Mouse (Mus musculus) heart, embryonic 14.5 days (tissue): ENCODE measurements at regions not wholly inside any gene's neighbourhood (a gene's known extent, or its start where the extent isn't known, plus 50 kb on each side); places are given as distances from the start of the nearest gene placed in this dataset.

Experiments
- ATAC-seq: fragments of 200-750 bp; cut with Nextera tagmentation; 2 replicates; pipeline ENCODE4 v1.8.0; 2017; ENCODE audit warnings: low read depth, moderate TSS enrichment; ENCODE audit not compliant: insufficient number of reproducible peaks, insufficient read depth, low FRiP score
- H3K27ac ChIP-seq, 2 experiments: fragments of 200-500 bp in 1 of 2; fragments of 300-500 bp in 1 of 2; sonication (generic) in 1 of 2; replicated peaks in 1 of 2; 2 replicates each; pipeline ENCODE4 v1.5.1; 2012 to 2014; ENCODE audit warnings: low read depth in 2 of 2, low read length in 2 of 2, control low read depth in 1 of 2, mild to moderate bottlenecking in 1 of 2, mixed read lengths in 1 of 2; ENCODE audit not compliant: control insufficient read depth in 1 of 2, insufficient read depth in 1 of 2
- H3K27me3 ChIP-seq: fragments of 300-500 bp; sonication (generic); 2 replicates; pipeline ENCODE4 v1.6.1; 2014; ENCODE audit warnings: mild to moderate bottlenecking, low read length, control low read depth; ENCODE audit not compliant: control insufficient read depth, insufficient read depth
- H3K36me3 ChIP-seq: fragments of 300-500 bp; sonication (generic); 2 replicates; pipeline ENCODE4 v1.6.1; 2014; ENCODE audit warnings: mild to moderate bottlenecking, control low read depth, low read length, mixed read lengths; ENCODE audit not compliant: control insufficient read depth, insufficient read depth
- H3K4me1 ChIP-seq, 2 experiments: fragments of 200-500 bp in 1 of 2; fragments of 300-500 bp in 1 of 2; sonication (generic) in 1 of 2; 2 replicates each; pipeline ENCODE4 v1.6.1; 2012 to 2014; ENCODE audit warnings: low read length in 2 of 2, control low read depth in 1 of 2, mixed read lengths in 1 of 2; ENCODE audit not compliant: control insufficient read depth in 2 of 2, insufficient read depth in 2 of 2
- H3K4me2 ChIP-seq: fragments of 300-500 bp; sonication (generic); 2 replicates; pipeline ENCODE4 v1.6.1; 2014; ENCODE audit warnings: mild to moderate bottlenecking, low read length
- H3K4me3 ChIP-seq, 2 experiments: fragments of 200-500 bp in 1 of 2; fragments of 300-500 bp in 1 of 2; sonication (generic) in 1 of 2; 2 replicates each; pipeline ENCODE4 v1.5.1; 2012 to 2014; ENCODE audit warnings: low read length in 2 of 2, mild to moderate bottlenecking in 2 of 2, control low read depth in 1 of 2, low read depth in 1 of 2, moderate library complexity in 1 of 2; ENCODE audit not compliant: control insufficient read depth in 1 of 2, insufficient read depth in 1 of 2
- H3K9ac ChIP-seq: fragments of 300-500 bp; sonication (generic); 2 replicates; pipeline ENCODE4 v1.6.1; 2014; ENCODE audit warnings: mild to moderate bottlenecking, low read length
- H3K9me3 ChIP-seq: fragments of 300-500 bp; sonication (generic); 2 replicates; pipeline ENCODE4 v1.6.1; 2016; ENCODE audit warnings: low read length, control low read depth; ENCODE audit not compliant: control insufficient read depth
- WGBS: fragments of 180-500 bp; shearing (Covaris S2); extraction: QIAGEN DNeasy Blood & Tissue Kit; methylation state at CpG from one replicate; pipeline ENCODE4 v1.1.7; 2014; 5-methylcytosine and 5-hydroxymethylcytosine counted together

GRCm38 (mm10) chr12:25994063-25994462 lies 421.0 kb downstream of the Rnf144a start:
- Histone ChIP-seq H3K4me3 (no peak overlapping the region), H3K9ac (no peak overlapping the region), H3K27ac (no peak overlapping the region), H3K4me2 (no peak overlapping the region), H3K4me1 (no peaks in the 10 kb centered on the region), H3K27me3 (no peaks in the 10 kb centered on the region), H3K36me3 (no peaks in the 10 kb centered on the region), H3K9me3 (no peaks in the 10 kb centered on the region)
- ATAC-seq = no peak
- WGBS = 74% methylated on average over 4 of the region's 4 CpGs

GRCm38 (mm10) chr12:25991801-25992525 lies 423.1 kb downstream of the Rnf144a start:
- ATAC-seq = no peak
- no peak overlapping the region for H3K4me2 ChIP-seq
- WGBS = 70% methylated on average over 6 of the region's 6 CpGs
- H3K36me3 ChIP-seq = no peaks in the 10 kb centered on the region
- H3K4me3 ChIP-seq = no peak overlapping the region
- no peaks in the 10 kb centered on the region for H3K27me3 ChIP-seq
- no peaks in the 10 kb centered on the region for H3K9me3 ChIP-seq
- H3K27ac ChIP-seq = no peak overlapping the region
- H3K4me1 ChIP-seq = no peaks in the 10 kb centered on the region
- H3K9ac ChIP-seq = no peak overlapping the region

GRCm38 (mm10) chr12:25982545-25982944 lies 432.5 kb downstream of the Rnf144a start:
- Histone ChIP-seq H3K4me3 (no peak overlapping the region), H3K27ac (no peak overlapping the region), H3K9me3 (no peaks in the 10 kb centered on the region), H3K4me2 (no peak overlapping the region), H3K4me1 (no peaks in the 10 kb centered on the region), H3K9ac (no peak overlapping the region), H3K36me3 (no peaks in the 10 kb centered on the region), H3K27me3 (no peaks in the 10 kb centered on the region)
- 87% methylated on average over 4 of the region's 4 CpGs for WGBS
- ATAC-seq = no peak

GRCm38 (mm10) chr12:25978335-25978734 lies 436.7 kb downstream of the Rnf144a start:
- no peak overlapping the region for H3K4me2 ChIP-seq
- no peak overlapping the region for H3K9ac ChIP-seq
- WGBS = 88% methylated on average over 5 of the region's 5 CpGs
- no peaks in the 10 kb centered on the region for H3K27me3 ChIP-seq
- no peaks in the 10 kb centered on the region for H3K36me3 ChIP-seq
- no peak overlapping the region for H3K27ac ChIP-seq
- H3K4me1 ChIP-seq = no peaks in the 10 kb centered on the region
- ATAC-seq = no peak
- H3K4me3 ChIP-seq = no peak overlapping the region
- H3K9me3 ChIP-seq = no peaks in the 10 kb centered on the region

GRCm38 (mm10) chr12:25958584-25958983 lies 456.5 kb downstream of the Rnf144a start:
- Histone ChIP-seq H3K27ac (no peak overlapping the region), H3K4me3 (no peak overlapping the region), H3K36me3 (no peaks in the 10 kb centered on the region), H3K4me2 (no peak overlapping the region), H3K4me1 (no peaks in the 10 kb centered on the region), H3K9ac (no peak overlapping the region), H3K27me3 (no peaks in the 10 kb centered on the region), H3K9me3 (no peaks in the 10 kb centered on the region)
- 78% methylated on average over 4 of the region's 4 CpGs for WGBS
- no peak for ATAC-seq

- no peak overlapping the region for H3K27ac ChIP-seq
- H3K9ac ChIP-seq = no peak overlapping the region
- H3K9me3 ChIP-seq = no peaks in the 10 kb centered on the region
- ATAC-seq = no peak
- no peak overlapping the region for H3K4me3 ChIP-seq
- no peaks in the 10 kb centered on the region for H3K36me3 ChIP-seq
- no peak overlapping the region for H3K4me2 ChIP-seq
- H3K4me1 ChIP-seq = no peaks in the 10 kb centered on the region
- 88% methylated on average over 1 of the region's 1 CpGs for WGBS
- H3K27me3 ChIP-seq = no peaks in the 10 kb centered on the region
These were observed 457.5 kb downstream of the Rnf144a start for GRCm38 (mm10) chr12:25957547-25957946.

- no peak overlapping the region for H3K9ac ChIP-seq
- H3K27ac ChIP-seq = no peak overlapping the region
- ATAC-seq = no peak
- no peaks in the 10 kb centered on the region for H3K36me3 ChIP-seq
- no peak overlapping the region for H3K4me3 ChIP-seq
- WGBS = 82% methylated on average over 7 of the region's 7 CpGs
- H3K4me2 ChIP-seq = no peak overlapping the region
- no peaks in the 10 kb centered on the region for H3K27me3 ChIP-seq
- no peaks in the 10 kb centered on the region for H3K9me3 ChIP-seq
- H3K4me1 ChIP-seq = no peaks in the 10 kb centered on the region
These were observed 467.9 kb downstream of the Rnf144a start for GRCm38 (mm10) chr12:25947107-25947506.

GRCm38 (mm10) chr12:25946121-25946520 lies 468.9 kb downstream of the Rnf144a start:
- Histone ChIP-seq H3K4me1 (no peaks in the 10 kb centered on the region), H3K27me3 (no peaks in the 10 kb centered on the region), H3K4me3 (no peak overlapping the region), H3K9me3 (no peaks in the 10 kb centered on the region), H3K9ac (no peak overlapping the region), H3K4me2 (no peak overlapping the region), H3K36me3 (no peaks in the 10 kb centered on the region), H3K27ac (no peak overlapping the region)
- WGBS = 79% methylated on average over 3 of the region's 3 CpGs
- no peak for ATAC-seq
